Mouse (Mus musculus) thymus, postnatal 4 days (tissue): ENCODE measurements at regions not wholly inside any gene's neighbourhood (a gene's known extent, or its start where the extent isn't known, plus 50 kb on each side); places are given as distances from the start of the nearest gene placed in this dataset.

Experiments
- DNase-seq: peaks from one replicate; pipeline ENCODE4 v3.0.0; 2021

- no peak for DNase-seq
These were observed 64.0 kb downstream of the Rps24 start for GRCm38 (mm10) chr14:24550763-24551471.

DNA sequence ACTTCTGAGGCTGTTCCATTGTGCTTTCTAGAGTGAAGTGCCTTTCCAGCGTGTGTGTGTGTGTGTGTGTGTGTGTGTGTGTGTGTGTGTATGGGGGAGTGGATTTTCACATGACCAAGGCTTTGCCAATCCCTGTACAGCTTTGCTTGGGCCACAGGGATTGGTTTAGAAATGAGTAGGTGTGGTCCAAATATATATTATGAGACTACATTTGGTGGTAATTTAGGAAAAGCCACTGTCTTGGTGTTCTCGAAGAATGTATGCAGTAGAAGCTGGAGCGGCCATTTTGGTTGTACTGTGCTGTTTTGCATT is 64.5 kb downstream of the Rps24 start:
- no peak for DNase-seq

GRCm38 (mm10) chr14:24564801-24565624 is 78.1 kb downstream of the Rps24 start:
- DNase-seq = no peak

- DNase-seq = no peak
These were observed 78.9 kb downstream of the Rps24 start for GRCm38 (mm10) chr14:24565718-24566322.

- DNase-seq = no peak
These were observed 88.2 kb downstream of the Rps24 start for GRCm38 (mm10) chr14:24575111-24575510.

DNA sequence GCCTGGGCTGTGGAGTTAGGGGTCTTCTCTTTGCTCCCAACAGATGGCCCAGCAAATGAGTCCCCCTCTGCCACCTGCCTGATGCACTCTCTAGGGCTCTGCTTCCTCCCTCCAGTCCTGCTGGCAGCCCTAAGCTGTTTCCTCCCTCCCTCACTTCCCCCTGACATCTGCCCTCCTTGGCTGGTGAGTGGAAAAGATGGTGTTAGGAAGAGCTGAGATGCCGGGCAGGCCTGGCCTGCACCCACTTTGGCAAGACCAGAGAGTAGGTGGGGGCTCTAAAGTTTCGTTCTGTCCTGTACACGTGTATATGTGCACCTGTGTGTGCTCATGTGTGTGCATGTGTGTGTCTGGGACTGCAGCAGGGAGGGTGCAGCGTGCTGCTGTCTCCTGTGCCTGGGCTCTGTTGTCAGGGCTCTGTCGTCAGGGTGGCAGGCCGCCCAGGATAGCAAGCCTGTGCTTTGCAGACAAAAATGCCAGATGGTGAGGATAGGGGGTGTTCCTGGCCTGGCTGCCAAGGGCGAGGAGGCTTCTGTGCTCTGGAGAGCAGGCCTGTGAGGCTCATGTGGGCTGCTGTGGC is 91.7 kb downstream of the Rps24 start:
- no peak for DNase-seq

- DNase-seq = no peak
These were observed 92.3 kb downstream of the Rps24 start for GRCm38 (mm10) chr14:24579153-24579795.

DNA sequence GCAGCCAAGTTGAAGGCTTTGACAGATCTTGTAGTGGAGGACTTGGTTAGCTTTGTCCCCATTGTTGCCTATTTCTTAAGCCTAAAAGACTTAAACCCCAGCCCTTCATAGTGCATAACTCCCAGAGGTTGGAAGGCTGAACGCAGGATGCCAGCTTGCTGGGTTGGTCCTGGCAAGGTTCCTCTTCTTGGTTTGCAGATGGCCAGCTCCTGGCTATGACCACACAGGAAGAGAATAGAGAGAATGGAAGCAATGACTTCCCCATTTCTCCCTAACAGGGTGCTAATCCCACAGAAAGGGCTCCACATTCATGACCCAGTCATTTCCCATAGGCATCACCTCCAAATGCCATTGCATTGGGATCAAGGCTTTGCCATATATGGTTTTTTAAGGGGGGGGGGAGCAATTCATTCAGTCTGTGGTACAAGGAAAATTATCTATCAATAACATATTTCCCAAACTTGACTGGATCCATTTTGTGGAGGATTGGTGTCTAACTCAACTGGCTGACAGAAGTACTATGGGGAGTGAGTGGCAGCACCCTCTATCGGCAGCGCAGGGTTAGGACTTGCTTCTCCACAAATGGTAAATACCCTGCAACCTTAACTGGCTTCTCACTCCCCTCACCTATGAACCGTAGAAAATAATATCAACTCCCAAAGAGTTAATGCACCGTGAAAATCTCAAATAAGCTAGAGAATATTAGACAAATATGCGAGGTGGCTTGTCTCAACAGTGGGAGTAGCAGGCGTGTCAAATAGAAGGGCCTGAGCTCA is 99.4 kb downstream of the Rps24 start:
- DNase-seq = no peak

DNA sequence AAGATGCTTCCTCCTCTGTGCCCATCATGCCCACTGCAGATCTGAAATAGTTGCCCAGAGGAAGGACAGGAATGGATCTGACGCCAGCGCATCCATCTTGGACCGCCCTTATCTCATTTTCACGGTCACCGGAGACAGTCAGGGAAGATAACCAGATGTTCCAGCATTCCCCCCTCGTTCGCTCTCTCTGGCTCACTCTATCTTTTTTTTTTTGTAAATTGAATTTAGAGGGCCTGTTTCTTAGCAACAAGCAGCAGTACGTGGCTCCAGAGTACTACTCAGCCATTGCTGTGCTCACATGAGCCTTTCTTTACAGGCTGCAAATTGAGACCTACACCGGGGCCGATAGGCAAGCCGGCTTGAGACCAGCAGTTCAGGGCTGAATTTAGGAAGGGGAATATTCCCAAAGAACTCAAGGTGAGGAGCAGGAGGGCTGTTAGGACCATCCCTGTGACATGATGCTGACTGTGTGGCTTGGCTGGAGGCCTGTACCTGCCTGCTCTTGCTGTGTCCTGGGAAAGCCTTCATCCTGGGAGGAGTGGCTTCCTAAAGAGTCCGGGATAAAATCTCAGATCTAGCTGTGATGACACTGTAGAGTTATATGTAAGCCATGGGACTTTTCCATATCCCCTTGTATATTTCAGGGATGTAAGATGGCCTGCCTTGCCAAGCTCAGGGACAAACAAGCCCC is 100.2 kb downstream of the Rps24 start:
- no peak for DNase-seq

GRCm38 (mm10) chr14:24588041-24588440 is 101.1 kb downstream of the Rps24 start:
- DNase-seq = no peak

- no peak for DNase-seq
These were observed 119.7 kb downstream of the Rps24 start for GRCm38 (mm10) chr14:24606444-24607173.

GRCm38 (mm10) chr14:24608356-24608755 is 121.4 kb downstream of the Rps24 start:
- DNase-seq = no peak

DNA sequence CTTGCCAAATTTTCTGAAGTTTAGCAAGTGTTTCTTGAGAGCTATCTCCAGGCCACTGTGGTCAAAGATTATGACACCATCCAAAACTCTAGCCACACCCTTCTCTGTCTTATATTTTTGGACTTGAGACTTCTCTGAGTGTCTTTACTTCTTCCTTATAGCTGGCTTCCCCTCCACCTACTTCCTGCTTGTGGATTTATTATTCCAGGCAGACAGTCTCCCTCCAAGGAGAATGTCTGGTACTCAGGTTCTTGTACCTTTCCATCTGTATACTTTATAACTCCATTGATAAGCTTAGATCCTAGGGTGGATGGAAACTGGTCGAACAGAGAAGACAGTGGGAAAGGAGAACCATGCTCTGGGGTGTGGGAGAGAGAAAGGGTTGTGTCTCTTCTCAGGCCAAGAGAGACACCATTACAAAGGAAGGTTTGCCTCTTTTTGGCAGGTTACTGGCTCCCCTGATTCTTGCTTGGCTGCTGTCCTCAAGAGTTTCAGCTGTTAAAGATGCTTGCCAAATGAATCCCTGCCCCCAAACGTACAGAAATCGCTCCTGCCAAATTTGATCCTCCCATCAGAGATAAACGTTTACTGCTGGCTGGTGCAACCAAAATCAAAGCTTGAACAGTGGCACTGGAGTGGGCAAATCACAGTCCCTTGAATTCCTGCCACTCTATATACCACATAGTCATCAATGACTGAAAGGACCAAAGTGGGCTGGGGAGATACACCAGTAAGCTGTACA is 125.5 kb downstream of the Rps24 start:
- DNase-seq = no peak

GRCm38 (mm10) chr14:24615776-24616175 is 128.9 kb downstream of the Rps24 start:
- DNase-seq = no peak

DNA sequence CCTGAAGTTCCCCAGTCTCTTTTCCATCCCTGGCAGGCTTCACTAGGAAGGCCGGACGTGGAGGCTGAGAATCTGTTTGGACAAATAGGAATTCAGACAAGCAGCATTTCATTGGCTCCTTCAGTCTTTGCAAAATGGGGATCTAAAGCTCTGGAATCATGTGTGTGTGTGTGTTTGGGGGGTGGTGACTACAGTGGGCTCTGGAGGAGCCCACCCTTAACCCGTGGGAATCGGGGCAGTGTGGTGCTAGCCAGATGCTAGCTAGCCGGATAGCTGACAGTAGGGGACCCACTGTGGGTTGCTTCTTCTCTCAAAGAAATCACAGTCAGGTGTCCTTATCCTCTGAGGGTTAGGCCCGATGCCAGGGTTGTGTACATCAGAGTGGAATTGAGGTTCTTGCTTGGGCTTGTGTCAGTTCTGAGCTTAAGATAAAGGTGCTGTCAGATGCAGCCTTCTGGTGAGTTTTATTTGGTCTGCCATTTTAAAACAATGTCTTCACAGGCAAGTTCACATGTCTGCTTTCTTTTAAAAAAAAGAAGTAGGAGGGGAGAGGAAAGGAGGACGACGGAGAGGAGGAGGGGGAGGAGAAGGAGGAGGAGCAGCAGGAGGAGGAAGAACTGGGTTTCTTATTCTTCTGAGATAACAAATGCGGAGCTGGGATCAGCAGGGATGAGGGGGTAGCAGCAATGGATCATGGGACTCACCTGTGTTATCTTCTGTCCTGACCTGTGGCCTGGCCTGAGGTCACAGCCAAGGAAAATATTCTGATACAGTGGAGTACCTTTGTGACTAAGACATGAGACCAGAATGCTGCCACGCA is 129.6 kb downstream of the Rps24 start:
- no peak for DNase-seq

- no peak for DNase-seq
These were observed 130.1 kb downstream of the Rps24 start for GRCm38 (mm10) chr14:24617126-24617375.

- no peak for DNase-seq
These were observed 130.5 kb downstream of the Rps24 start for GRCm38 (mm10) chr14:24617393-24617861.

GRCm38 (mm10) chr14:24618226-24619038 is 131.5 kb downstream of the Rps24 start:
- DNase-seq = no peak

DNA sequence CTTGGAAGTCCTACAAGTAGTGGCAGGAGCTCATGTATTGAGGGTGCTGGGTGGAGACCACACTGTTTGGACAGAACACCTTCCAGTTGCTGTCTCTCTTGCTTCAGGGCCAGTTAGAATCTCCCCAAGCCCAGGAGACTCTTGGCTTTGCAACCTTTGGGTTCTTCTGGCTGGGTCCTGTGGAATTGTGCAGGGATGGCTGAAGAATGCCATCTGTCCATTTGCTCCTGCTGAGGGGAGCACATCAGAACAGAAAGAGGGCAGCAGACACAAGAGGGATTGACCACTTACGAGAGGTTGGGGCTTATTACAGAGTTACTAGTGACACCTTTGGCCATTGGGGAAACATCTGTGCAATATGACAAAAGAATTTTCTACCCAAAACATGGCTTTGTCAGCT is 145.1 kb downstream of the Rps24 start:
- no peak for DNase-seq
